Mouse (Mus musculus): ENCODE results near the gene Spef1. TPM values are rescaled to one million over a fixed set of nuclear protein-coding genes. Genes with fewer than 3 reads are reported as not detected.
A peak's percentile ranks its signal among the peaks of the same experiment; 100 is the strongest.

The Spef1 gene
- polyA plus RNA-seq, 1 experiment from 2014 or later: 0.59 TPM

GRCm38 (mm10) chr2:131139287-131139686, 47.8 kb downstream of the Spef1 start:
- Histone ChIP-seq H3K27ac (ENCODE audit: low read depth) (0 out of 2 replicates have a peak overlapping the region, but pooled peaks have one; percentile 57), H3K4me1 (ENCODE audit: insufficient read depth) (peaks cover 38% of the 10 kb centered on the region), H3K9me3 (ENCODE audit: low read length) (no peaks in the 10 kb centered on the region), H3K9ac (replicated peaks) (no peak overlapping the region), H3K27me3 (ENCODE audit: insufficient read depth, low read length) (no peaks in the 10 kb centered on the region), H3K4me3 (ENCODE audit: low read depth, low read length) (no peak overlapping the region), H3K4me2 (ENCODE audit: low read depth, low read length) (no peak overlapping the region), H3K36me3 (replicated peaks; ENCODE audit: insufficient read depth, low read length) (peaks cover 5% of the 10 kb centered on the region; the same call in 1 of the 2 replicates)
- ATAC-seq (no peak), DNase-seq (no peak)
- TF ChIP-seq CTCF (IDR thresholded peaks at IDR 0.05; ENCODE audit: low read depth) (no peak), EP300 (IDR thresholded peaks at IDR 0.05; ENCODE audit: low read depth) (no peak)
- WGBS (ENCODE audit: insufficient replicate concordance): 86% methylated on average over 5 of the region's 5 CpGs

GRCm38 (mm10) chr2:131138760-131139159, 48.3 kb downstream of the Spef1 start:
- Histone ChIP-seq H3K27ac (ENCODE audit: low read depth) (no peak overlapping the region), H3K36me3 (replicated peaks; ENCODE audit: insufficient read depth, low read length) (peaks cover 4% of the 10 kb centered on the region; the same call in 1 of the 2 replicates), H3K27me3 (ENCODE audit: insufficient read depth, low read length) (no peaks in the 10 kb centered on the region), H3K4me1 (ENCODE audit: insufficient read depth) (peaks cover 38% of the 10 kb centered on the region), H3K9me3 (ENCODE audit: low read length) (no peaks in the 10 kb centered on the region), H3K4me2 (ENCODE audit: low read depth, low read length) (no peak overlapping the region), H3K4me3 (ENCODE audit: low read depth, low read length) (no peak overlapping the region), H3K9ac (replicated peaks) (no peak overlapping the region)
- TF ChIP-seq EP300 (IDR thresholded peaks at IDR 0.05; ENCODE audit: low read depth) (no peak), CTCF (IDR thresholded peaks at IDR 0.05; ENCODE audit: low read depth) (no peak)
- WGBS (ENCODE audit: insufficient replicate concordance): 94% methylated on average over 7 of the region's 7 CpGs
- no peak for ATAC-seq
- DNase-seq: no peak

- H3K9me3 ChIP-seq (ENCODE audit: low read length): no peaks in the 10 kb centered on the region
- no peaks in the 10 kb centered on the region for H3K27me3 ChIP-seq (ENCODE audit: insufficient read depth, low read length)
- H3K4me3 ChIP-seq (ENCODE audit: low read depth, low read length): no peak overlapping the region
- no peak overlapping the region for H3K27ac ChIP-seq (ENCODE audit: low read depth)
- no peak overlapping the region for H3K4me2 ChIP-seq (ENCODE audit: low read depth, low read length)
- TF ChIP-seq CTCF (IDR thresholded peaks at IDR 0.05; ENCODE audit: low read depth): no peak
- no peak for TF ChIP-seq EP300 (IDR thresholded peaks at IDR 0.05; ENCODE audit: low read depth)
- WGBS (ENCODE audit: insufficient replicate concordance): 70% methylated on average over 4 of the region's 4 CpGs
- H3K4me1 ChIP-seq (ENCODE audit: insufficient read depth): peaks cover 38% of the 10 kb centered on the region
- DNase-seq (no peak), ATAC-seq (no peak)
- H3K36me3 ChIP-seq (replicated peaks; ENCODE audit: insufficient read depth, low read length): peaks cover 2% of the 10 kb centered on the region; the same call in 1 of the 2 replicates
- H3K9ac ChIP-seq (replicated peaks): no peak overlapping the region
Observed at GRCm38 (mm10) chr2:131138296-131138695, 48.8 kb downstream of the Spef1 start.

GRCm38 (mm10) chr2:131135521-131136139, 51.5 kb downstream of the Spef1 start:
- 28% methylated on average over 11 of the region's 11 CpGs for WGBS (ENCODE audit: insufficient replicate concordance)
- H3K4me3 ChIP-seq (ENCODE audit: low read depth, low read length): no peak overlapping the region
- peaks cover 31% of the 10 kb centered on the region for H3K4me1 ChIP-seq (ENCODE audit: insufficient read depth)
- ATAC-seq (peak; percentile 99), DNase-seq (peak; percentile 77)
- no peaks in the 10 kb centered on the region for H3K9me3 ChIP-seq (ENCODE audit: low read length)
- no peak for TF ChIP-seq CTCF (IDR thresholded peaks at IDR 0.05; ENCODE audit: low read depth)
- TF ChIP-seq EP300 (IDR thresholded peaks at IDR 0.05; ENCODE audit: low read depth): peak; percentile 85
- H3K4me2 ChIP-seq (ENCODE audit: low read depth, low read length): peak overlapping the region; percentile 55
- H3K27me3 ChIP-seq (ENCODE audit: insufficient read depth, low read length): no peaks in the 10 kb centered on the region
- H3K27ac ChIP-seq (ENCODE audit: low read depth): peak overlapping the region; percentile 95
- no peaks in the 10 kb centered on the region for H3K36me3 ChIP-seq (replicated peaks; ENCODE audit: insufficient read depth, low read length)
- peak overlapping the region; percentile 68 for H3K9ac ChIP-seq (replicated peaks)

- peak overlapping the region; percentile 68 for H3K9ac ChIP-seq (replicated peaks)
Observed at GRCm38 (mm10) chr2:131134826-131135400, 52.2 kb downstream of the Spef1 start.

GRCm38 (mm10) chr2:131134381-131134780, 52.7 kb downstream of the Spef1 start:
- ATAC-seq: no peak
- peaks cover 34% of the 10 kb centered on the region for H3K4me1 ChIP-seq (ENCODE audit: insufficient read depth)
- no peak for TF ChIP-seq EP300 (IDR thresholded peaks at IDR 0.05; ENCODE audit: low read depth)
- no peak for TF ChIP-seq CTCF (IDR thresholded peaks at IDR 0.05; ENCODE audit: low read depth)

More at GRCm38 (mm10) chr2:131134826-131135400, 52.2 kb downstream of the Spef1 start:
- Histone ChIP-seq H3K9me3 (ENCODE audit: low read length) (no peaks in the 10 kb centered on the region), H3K4me2 (ENCODE audit: low read depth, low read length) (peak overlapping the region; percentile 55; the same call in 1 of the 2 replicates), H3K4me3 (ENCODE audit: low read depth, low read length) (no peak overlapping the region), H3K36me3 (replicated peaks; ENCODE audit: insufficient read depth, low read length) (no peaks in the 10 kb centered on the region), H3K4me1 (ENCODE audit: insufficient read depth) (peaks cover 32% of the 10 kb centered on the region), H3K27ac (ENCODE audit: low read depth) (peak overlapping the region; percentile 95), H3K27me3 (ENCODE audit: insufficient read depth, low read length) (no peaks in the 10 kb centered on the region)
- ATAC-seq (no peak), DNase-seq (no peak)
- TF ChIP-seq EP300 (IDR thresholded peaks at IDR 0.05; ENCODE audit: low read depth) (no peak), CTCF (IDR thresholded peaks at IDR 0.05; ENCODE audit: low read depth) (no peak)
- 78% methylated on average over 8 of the region's 8 CpGs for WGBS (ENCODE audit: insufficient replicate concordance)

More at GRCm38 (mm10) chr2:131134381-131134780, 52.7 kb downstream of the Spef1 start:
- WGBS (ENCODE audit: insufficient replicate concordance): 47% methylated on average over 1 of the region's 1 CpGs
- peak overlapping the region; percentile 68; the same call in 1 of the 2 replicates for H3K9ac ChIP-seq (replicated peaks)
- no peak overlapping the region for H3K4me3 ChIP-seq (ENCODE audit: low read depth, low read length)
- DNase-seq: no peak
- H3K4me2 ChIP-seq (ENCODE audit: low read depth, low read length): no peak overlapping the region
- H3K27ac ChIP-seq (ENCODE audit: low read depth): peak overlapping the region; percentile 95; the same call in 1 of the 2 replicates
- no peaks in the 10 kb centered on the region for H3K27me3 ChIP-seq (ENCODE audit: insufficient read depth, low read length)
- H3K36me3 ChIP-seq (replicated peaks; ENCODE audit: insufficient read depth, low read length): no peaks in the 10 kb centered on the region
- no peaks in the 10 kb centered on the region for H3K9me3 ChIP-seq (ENCODE audit: low read length)

All from liver, postnatal 0 days (tissue).